Mouse (Mus musculus): ENCODE measurements at regions not wholly inside any gene's neighbourhood (a gene's known extent, or its start where the extent isn't known, plus 50 kb on each side); places are given as distances from the start of the nearest gene placed in this dataset.

DNA sequence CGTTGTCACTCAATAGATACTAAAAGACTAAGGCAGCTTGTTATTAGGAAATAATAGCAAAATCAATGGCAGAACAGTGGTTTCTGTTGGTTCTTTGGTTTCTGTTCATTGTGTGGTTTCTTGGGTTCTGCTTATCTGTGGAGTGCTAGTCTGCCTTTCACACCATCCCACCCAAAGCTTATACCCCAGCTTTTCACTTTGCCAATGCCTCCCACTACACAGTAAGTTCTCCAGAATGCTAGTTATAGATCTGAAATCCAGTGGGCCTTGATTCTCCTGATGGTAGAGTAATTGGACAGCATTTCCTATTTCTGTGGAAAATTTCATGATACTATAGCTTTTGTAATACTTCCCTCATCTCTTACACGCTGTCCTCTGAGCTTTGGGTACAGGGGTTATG is 700.8 kb upstream of the 1700009N14Rik start:
- DNase-seq (ENCODE audit: low read depth, low spot score): peak; percentile 24

GRCm38 (mm10) chr4:38785016-38785415 is 665.1 kb upstream of the 1700009N14Rik start:
- DNase-seq (ENCODE audit: low read depth, low spot score): peak; percentile 71

GRCm38 (mm10) chr4:38825133-38825532 is 625.0 kb upstream of the 1700009N14Rik start:
- DNase-seq (ENCODE audit: low read depth, low spot score): peak; percentile 68

DNA sequence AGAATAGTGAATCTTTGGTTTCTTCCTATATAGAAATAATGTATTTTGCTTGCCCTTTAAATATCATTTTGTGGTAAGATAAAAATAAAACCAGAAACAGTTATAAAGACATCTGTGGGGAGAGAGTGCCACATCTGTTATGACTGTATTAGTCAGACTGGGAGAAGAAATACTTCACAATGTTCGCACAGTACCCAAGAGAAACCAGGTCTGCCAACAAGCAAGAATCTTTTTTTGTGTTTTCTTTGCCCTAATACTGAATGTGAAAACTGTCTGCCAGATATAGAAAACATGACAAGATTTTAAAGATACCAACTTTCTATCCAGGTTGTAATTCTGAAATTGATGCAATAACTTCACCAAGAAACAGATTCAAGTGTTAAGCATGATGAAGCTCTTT is 601.8 kb upstream of the 1700009N14Rik start:
- peak; percentile 41 for DNase-seq (ENCODE audit: low read depth, low spot score)

DNA sequence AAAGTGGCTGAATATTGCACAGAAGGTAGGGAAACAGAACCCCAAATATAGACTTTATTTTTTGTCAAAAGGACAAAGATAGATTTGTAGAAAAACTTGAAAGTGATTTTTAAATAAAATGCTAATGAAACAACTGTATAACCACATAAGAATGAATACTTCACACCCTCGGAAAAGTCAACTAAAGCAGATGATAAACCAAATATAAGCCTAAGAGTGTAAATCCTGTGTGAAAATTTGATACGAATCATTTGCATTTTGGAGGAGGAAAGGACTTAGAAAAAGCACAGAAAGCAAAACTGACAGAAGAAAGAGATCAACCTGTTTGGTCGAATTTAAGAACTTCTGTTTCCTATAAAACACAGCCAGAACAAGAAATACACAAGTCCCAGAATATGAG is 595.7 kb upstream of the 1700009N14Rik start:
- DNase-seq (ENCODE audit: low read depth, low spot score): peak; percentile 36

DNA sequence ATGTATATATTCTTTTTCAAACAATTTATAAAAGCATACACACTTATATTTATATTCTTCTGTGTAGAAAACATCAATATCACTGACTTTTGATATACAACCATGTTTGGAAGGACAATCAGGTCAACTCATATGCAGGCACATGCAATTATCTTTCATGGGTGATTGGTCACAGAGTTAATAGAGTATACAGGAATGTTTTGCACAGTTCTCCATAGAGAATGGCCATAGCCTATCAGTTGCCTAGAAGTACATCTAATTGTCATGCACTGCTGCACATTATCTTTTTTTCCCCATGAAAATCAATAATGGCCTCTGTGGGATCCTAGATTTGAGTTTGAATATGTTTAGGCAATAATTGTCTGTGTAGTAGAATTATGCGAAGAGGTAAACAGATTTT is 549.5 kb upstream of the 1700009N14Rik start:
- DNase-seq (ENCODE audit: low read depth, low spot score): no peak

- no peak for DNase-seq (ENCODE audit: low read depth, low spot score)
Measured at GRCm38 (mm10) chr4:38926831-38927230, 523.3 kb upstream of the 1700009N14Rik start.

DNA sequence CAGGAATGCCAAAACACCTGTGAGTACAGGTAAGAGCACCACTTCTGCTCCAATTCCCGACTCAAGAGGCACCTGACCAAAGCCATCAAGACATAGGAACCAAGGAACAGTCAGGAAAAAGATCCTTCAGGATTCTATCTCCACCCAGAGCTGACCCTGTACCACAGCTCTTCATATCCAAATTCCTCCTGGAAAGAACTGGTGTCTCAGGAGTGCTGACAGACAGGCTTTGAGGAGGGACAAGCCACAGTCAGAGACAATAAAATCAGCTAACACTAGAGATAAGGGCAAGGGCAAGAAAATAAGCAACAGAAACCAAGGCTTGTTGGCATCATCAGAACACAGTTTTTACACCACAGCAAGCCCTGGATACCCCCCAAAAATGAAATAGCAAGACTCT is 496.5 kb upstream of the 1700009N14Rik start:
- DNase-seq (ENCODE audit: low read depth, low spot score): no peak

DNA sequence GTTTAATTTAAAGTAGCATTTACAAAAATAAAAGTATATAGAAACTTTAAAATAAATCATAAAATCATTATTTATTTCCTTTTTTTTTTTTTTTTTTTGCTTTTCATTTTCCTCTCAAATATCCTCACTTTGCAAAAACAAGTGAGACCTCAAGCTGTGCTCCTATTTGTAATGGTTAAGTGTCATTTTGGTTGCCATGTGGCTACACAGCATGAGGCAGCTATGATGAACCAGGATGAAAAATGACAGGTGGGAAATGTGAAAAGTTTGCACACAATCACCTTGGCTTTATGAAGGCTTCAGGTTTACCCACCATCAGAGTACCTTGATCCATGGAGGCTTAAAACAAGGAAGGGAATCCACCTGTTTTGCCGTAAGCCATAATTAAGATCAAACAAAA is 454.9 kb upstream of the 1700009N14Rik start:
- DNase-seq (ENCODE audit: low read depth, low spot score): no peak
